Mouse (Mus musculus): Measurements from ENCODE around the gene Aicda. TPM values are rescaled to one million over a fixed set of nuclear protein-coding genes. Genes with fewer than 3 reads are reported as not detected.
"Not testable (repeated sequence)": the region's sequence is repeated elsewhere in the genome, so short reads cannot be mapped to it uniquely, and the experiment has no call there.

Aicda gene
- total RNA-seq, 1 experiment from 2014 or later: not detected

- DNase-seq: no peak
These were observed 1.7 kb downstream of the Aicda start for GRCm38 (mm10) chr6:122555266-122555665.

DNA sequence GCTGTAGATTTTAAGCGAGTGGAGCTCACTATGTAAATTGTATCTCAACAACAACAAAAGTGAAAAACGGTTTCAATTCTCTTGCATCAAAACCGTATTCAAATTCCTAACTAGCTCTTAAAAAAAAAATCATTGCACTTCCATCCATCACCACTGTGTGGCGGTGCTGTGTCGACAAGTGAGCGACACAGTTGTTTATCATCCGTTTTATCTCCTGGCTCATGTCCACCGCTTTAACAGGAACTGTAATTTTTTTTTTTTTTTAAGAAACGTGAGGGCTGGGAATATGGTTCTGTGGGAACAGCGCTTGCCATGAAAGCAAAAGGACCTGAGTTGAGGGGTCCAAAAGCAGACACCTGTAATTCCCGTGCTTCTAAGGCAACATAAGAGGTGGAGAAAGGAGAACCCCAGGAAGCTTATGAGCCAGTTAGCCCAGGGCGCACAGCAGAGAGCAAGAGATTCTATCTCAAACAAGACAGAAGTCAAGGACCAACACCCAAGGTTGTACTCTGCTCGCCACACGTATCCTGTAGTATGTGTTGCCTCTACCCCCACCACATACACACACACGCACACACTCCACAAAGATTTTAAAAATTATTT is 3.5 kb downstream of the Aicda start:
- DNase-seq: peak; percentile 75

DNA sequence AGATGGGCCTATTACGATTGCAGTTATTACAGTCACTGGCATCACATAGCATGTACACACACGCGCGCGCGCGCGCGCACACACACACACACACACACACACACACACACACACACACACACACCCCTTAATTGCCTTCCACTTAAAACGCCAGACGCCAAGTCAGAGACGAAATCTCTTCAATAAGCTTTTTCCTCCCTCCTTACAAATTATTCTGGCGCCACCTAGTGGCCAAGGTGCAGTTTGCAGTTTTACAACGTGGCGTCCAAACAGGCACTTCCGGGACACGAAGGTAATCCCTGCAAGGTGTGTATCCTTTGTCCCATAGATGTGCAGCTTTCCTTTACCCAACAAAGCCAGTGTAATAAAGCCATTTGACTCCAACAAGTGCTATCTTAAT is 6.8 kb downstream of the Aicda start:
- peak; percentile 82 for DNase-seq

DNA sequence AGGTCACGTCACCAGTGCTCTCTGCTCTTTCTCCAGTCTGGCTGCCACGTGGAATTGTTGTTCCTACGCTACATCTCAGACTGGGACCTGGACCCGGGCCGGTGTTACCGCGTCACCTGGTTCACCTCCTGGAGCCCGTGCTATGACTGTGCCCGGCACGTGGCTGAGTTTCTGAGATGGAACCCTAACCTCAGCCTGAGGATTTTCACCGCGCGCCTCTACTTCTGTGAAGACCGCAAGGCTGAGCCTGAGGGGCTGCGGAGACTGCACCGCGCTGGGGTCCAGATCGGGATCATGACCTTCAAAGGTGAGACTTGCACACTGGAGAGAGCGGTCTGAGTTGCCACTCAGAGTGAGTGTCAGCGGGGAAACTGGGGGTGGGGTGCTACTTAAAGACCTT is 7.4 kb downstream of the Aicda start:
- DNase-seq: no peak

DNA sequence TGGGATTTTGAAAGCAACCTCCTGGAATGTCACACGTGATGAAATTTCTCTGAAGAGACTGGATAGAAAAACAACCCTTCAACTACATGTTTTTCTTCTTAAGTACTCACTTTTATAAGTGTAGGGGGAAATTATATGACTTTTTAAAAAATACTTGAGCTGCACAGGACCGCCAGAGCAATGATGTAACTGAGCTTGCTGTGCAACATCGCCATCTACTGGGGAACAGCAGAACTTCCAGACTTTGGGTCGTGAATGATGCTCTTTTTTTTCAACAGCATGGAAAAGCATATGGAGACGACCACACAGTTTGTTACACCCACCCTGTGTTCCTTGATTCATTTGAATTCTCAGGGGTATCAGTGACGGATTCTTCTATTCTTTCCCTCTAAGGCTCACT is 8.9 kb downstream of the Aicda start:
- DNase-seq: peak; percentile 57

- no peak for DNase-seq
These were observed 11.6 kb downstream of the Aicda start for GRCm38 (mm10) chr6:122565070-122565784.

GRCm38 (mm10) chr6:122569113-122569512 is 15.5 kb downstream of the Aicda start:
- no peak for DNase-seq

DNA sequence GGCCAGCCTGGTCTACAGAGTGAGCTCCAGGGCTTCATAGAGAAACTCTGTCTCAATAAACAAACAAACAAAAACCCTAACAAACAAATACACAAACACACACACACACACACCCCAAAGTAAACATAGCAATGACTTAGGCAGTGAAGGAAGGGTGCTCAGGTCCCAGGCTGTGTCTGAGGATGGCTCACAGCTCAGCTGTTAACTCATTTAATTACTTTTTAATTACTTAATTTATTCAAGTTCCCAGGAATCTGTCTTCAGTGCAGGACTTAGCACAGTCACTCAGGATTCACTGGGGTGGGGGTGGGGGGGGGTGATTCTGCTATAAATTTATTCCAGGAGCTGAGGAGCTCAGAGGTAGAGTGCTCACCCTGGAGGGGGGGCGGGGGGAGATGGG is 16.2 kb downstream of the Aicda start:
- no peak for DNase-seq

DNA sequence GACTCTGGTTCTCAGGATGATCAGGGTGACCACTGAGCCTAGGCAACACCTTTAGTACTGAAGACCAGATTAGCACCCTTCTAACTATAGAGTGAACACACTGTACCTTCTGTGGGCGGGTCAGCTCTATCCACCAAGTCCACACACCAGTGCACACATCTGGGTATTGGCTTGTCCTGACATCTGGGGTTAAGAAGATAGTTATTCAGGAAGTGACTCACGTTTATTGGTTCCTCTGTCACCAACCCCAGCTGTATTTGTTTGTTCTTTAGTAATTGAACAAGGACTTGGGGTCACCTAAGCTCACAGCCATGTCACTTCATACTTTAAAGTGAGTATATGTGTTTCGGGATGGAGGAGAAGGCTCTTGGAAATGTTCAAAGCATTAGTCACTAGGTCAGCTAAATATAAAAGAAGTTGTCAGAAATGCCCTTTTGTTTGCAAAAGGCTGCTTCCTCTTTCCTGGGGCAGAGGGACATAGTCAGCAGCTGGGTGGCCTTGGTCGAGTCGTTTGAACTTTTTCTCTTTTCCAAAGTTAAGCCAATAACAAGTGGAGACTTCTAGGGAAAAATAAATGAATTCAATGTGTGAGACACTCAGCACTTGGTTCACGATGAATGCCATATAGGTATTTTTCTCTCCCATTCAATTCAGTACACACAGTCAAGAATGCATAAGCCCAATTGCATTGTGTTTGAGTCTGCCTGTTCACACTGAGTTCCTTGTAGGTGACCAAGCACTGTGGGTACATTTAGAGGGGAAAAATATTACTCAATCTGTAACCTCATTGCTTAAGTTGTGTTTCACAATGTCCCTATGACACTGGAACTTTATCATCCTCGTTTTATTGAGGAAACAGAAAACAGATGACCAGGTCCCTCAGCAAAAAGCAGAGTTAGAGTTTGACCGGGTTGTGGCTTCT is 17.4 kb downstream of the Aicda start:
- DNase-seq: peak; percentile 15

DNA sequence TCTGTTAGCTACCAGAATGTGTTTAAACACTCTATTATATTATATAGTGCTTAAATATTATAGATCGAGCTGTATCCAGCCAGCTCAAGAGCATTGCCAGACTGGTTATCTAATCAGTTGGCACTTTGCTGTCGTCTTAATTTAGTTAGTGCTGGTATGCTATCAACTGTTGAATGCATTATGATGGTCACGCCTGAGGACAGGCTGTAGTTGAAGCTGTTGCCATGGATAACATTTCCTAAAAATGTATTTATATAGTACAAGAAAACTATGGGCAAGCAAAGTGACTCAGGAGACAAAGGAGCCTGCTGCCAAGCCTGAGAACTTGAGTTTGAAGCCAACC is 18.0 kb downstream of the Aicda start:
- DNase-seq: no peak

DNA sequence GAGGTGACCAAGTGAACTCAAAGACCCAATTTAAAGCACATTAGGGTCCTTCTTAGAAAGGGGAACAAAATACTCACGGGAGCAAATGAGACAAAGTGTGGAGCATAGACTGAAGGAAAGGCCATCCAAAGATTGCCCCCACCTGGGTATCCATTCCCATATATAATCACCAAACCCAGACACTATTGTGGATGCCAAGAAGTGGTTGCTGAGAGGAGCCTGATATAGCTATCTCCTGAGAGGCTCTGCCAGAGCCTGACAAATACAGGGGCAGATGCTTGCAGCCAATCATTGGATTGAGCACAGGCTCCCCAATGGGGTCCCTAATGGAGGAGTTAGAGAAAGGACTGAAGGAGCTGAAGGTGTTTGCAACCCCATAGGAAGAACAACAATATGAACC is 21.4 kb downstream of the Aicda start:
- DNase-seq: not testable (repeated sequence)

GRCm38 (mm10) chr6:122577030-122577429 is 23.4 kb downstream of the Aicda start:
- no peak for DNase-seq

DNA sequence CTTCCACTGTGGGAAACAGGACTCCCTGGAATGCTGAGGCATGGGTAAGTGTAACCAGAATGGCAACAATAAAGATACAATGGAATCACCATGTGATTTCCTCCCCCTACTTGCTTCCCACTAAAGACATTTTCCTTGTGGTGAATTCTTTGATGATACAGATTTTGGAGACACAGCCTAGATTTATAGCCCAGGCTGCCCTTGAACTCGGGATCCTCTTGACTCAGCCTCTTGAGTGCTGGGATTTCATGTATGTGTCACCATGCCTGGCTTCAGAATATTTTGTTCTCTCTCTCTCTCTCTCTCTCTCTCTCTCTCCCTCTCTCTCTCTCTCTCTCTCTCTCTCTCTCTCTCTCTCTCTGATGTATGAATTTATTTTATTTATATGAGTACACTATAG is 25.5 kb downstream of the Aicda start:
- no peak for DNase-seq

GRCm38 (mm10) chr6:122591027-122591758 is 37.6 kb downstream of the Aicda start:
- no peak for DNase-seq

GRCm38 (mm10) chr6:122592905-122593304 is 39.3 kb downstream of the Aicda start:
- DNase-seq: no peak

GRCm38 (mm10) chr6:122595637-122596036 is 42.0 kb downstream of the Aicda start:
- DNase-seq: peak; percentile 42

DNA sequence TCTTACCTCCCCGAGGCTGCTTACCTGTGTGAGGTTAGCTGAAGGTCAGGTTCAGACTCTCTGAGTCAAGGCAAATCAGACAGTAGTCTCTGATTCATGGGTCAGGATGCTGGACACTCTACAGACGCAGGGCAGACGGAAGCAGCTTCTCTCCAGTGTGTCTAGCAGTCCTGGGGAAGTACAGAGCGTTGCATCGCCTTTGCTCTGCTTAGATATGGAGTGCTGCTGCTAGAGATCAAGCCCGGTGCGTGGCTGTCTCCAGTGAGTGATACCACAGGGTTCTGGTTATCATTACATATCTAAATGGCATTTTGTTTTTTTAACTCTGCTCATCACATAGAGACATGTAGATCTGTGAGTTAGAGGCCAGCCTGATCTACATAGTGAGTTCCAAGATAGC is 43.0 kb downstream of the Aicda start:
- no peak for DNase-seq

DNA sequence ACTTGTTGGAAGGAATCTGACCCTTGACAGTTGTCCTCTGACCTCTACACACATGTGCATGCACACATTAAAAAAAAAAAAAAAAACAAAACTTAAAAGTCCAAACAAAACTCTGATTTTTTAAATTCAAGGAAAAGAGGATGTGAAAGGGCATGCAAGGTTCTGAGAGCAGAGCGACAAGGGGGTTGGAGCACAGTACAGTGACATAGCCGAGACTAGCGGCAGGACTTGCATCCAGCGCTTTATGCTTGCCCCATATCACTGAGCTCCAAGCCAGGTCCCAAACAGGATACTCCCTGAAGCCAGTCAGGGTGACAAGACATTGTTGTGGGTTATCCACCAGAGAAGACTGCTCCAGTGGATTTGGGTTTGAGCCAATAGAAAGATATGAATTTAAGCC is 44.4 kb downstream of the Aicda start:
- DNase-seq: no peak

DNA sequence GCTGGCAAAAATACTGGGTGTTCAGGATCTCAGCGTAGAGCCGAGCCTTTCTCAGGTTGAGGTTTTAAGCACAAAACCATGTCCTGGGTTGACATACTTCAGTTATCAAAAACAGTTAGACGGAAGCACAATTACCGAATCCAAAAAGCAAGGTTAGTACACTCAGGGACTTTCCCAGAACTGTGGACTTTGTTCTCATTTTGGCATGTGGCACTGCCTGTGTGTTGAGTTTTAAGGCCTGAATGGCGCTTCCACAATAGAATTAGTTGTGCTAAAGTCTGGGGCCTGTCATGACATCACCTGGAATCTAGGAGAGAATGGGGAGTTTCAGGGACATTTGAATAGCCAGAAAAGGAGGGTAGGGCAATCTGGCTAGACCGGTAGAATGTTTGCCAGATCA is 44.8 kb downstream of the Aicda start:
- no peak for DNase-seq

DNA sequence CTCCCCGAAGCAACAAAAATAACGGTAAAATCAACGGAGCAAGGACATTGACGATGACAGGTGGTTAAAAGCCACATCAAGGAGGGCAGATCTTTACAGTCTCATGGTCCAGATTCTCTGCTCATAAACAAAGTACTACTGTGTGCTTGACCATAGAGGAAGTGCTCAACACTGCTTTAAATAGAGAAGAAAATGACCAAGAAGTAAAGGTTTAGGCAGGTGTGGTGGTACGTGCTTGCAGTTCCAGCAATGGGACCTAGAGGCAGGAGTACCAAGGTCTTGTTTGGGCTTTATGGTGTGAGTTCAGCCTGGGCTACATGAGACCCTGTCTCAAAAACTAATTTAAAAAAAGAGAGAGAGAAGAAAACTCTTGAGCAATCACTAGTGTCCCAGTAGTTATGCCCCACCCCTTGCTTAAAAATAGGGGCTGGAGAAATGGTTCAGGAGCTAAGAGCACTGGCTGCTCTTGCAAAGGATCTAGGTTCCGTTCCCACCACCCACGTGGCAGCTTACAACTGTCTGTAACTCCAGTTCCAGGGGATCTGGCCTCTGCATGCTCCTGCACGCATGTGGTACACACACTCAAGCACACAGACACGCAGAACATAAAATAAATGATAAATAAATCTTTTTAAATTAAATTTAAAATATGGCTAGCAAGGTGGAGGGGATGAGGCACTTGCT is 45.6 kb downstream of the Aicda start:
- DNase-seq: no peak

GRCm38 (mm10) chr6:122600066-122600646 is 46.6 kb downstream of the Aicda start:
- DNase-seq: no peak

DNA sequence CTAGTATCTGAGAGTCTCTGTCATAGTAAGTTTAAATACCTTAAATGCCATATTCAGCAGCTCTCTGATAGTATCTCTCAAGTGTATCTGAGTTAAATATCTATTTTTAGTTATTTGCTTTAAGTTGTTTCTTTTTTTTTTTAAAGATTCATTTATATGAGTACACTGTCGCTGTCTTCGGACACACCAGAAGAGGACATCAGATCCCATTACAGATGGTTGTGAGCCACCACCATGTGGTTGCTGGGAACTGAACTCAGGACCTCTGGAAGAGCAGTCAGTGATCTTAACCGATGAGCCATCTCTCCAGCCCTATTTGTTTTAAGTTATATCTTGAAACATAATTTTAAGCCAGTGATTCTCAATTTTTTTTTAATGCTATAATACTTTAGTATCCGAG is 47.4 kb downstream of the Aicda start:
- no peak for DNase-seq

All from adrenal gland, postnatal 14 days (tissue).